Mouse (Mus musculus): ENCODE data around the gene Accsl.

Gene Accsl

DNA sequence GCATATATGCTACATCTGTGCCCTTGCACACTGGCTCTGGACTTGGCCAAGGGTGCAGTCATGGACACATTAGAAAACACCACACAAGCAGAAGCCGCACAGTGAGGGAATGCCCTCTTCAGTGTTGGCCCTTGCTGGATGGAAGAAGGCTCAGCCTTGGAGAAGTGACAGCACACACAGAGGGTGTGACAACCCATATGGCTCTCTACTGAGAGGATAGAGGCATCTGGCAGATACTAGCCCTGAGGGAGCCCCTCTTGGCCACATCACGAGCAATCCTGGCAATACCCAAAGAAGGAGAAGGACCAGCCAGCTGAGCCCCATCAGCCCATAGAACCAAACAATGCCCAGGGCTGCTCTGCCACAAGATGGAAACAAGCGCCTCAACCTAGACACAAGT lies 5.6 kb upstream of the Accsl start:
- no peak for DNase-seq (ENCODE audit: low read depth, low spot score)

DNA sequence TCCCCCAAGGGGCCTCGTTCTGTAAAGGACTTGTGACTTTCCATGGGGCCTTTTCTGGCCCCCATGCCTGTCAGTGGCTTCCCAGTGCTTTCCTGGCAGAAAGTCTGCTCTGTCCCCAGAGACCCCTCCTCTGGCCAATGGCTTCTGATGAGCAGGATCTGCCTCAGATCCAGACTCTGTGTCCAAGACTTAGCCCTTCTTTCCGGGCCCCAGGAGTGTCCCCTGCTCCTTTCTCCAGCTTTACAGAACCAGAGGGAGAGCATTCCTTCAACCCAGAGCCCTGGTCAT lies 5.2 kb upstream of the Accsl start:
- DNase-seq (ENCODE audit: low read depth, low spot score) = no peak

DNA sequence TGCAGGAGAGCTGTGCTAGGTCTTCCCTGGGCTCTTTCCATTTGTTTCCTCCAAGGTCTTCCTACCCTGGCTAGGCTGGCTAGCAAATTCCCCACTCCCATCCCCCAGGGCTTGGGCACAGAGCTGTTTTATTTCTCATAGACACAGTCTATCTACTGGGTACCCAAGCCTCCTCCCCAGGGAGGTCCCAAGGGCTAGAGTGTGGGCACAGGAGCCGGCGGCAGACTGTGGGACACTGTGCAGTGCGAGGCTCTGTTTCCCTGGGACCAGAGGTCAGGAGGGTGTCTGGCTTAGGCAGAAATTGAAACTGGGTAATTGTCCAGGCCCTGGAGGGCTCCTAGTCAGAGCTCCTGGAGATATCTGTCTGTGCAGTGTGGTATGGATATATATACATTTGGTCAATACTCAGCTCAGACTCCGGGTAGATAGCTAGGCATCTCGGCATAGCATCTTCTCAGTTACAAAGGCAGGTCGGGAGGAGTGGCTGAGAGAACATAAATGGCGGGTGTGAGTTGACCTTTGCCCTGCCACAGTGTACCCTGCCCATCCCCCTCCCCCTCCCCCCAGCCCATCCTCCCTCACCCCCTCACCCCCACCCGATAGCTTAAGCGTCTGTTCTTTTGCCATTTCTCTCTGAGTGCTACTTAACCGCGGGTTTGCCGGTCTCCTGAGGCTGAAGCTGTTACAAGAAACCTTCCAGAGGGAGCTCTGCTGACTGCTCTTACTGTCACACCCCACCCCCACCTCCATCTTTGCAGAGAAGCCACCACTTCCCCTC lies 4.7 kb upstream of the Accsl start:
- no peak for DNase-seq (ENCODE audit: low read depth, low spot score)

DNA sequence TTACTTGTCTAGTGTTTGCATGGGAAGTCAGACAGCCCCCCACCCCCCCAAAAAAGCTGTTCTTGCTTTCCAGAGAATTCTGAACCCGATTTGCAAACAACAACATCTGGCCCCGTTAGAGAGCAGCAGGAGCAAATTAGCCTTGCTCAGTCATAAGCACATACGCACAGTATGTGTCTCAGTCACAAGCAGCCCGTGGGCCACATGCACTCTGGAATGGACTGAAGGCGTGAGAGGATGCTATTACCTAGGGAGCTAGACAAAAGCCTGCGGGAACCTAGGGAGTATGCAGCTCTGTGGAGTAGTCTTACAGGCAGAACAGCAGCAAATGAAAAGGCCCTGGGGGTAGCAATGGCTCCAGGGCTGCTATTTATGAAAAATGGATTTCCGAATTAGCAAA lies 3.3 kb upstream of the Accsl start:
- no peak for DNase-seq (ENCODE audit: low read depth, low spot score)

DNA sequence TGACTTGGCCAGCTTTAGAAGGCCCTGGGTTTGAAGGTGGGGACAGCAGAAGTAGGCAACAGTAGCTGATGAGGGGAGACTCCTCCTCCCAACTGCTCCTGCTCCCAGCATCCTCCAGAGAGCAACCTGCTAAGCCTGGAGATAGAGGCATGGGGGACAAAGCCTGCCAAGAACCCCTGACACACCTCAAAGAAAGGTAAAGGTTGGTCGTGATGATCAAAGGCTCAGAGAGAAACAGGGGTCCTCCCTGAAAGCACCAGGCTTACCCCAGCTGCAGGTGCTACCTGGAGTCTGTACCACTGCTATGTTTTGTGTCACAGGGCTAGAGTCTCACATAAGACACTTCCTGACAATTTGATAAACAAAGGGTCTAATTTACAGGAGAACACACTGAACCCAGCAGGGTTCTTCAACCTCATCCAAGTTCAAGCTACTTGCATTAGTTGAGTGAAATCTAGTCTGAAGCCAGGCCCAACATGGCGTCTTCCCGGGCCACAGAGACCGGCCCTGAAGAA lies 2.5 kb upstream of the Accsl start:
- no peak for DNase-seq (ENCODE audit: low read depth, low spot score)

DNA sequence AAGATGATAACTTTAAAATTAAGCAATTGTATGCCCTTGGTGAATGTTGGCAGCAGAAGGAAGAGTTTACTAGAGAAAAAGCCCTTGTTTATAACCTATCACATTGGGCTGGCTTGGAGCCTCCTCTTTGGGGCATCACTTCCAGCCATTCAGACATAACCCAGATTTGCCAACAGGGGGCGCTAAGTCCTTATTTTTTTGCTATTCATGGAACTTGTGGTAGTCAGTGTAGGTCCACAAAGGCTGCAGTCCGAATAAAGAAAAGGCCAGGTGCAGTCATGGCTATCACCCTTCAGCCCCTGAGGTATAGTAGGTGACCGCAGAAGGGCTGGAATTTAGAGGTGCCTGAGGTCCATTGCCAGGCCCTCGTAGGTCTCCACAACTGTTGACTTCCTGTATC lies 1.9 kb upstream of the Accsl start:
- DNase-seq (ENCODE audit: low read depth, low spot score) = peak; percentile 77

DNA sequence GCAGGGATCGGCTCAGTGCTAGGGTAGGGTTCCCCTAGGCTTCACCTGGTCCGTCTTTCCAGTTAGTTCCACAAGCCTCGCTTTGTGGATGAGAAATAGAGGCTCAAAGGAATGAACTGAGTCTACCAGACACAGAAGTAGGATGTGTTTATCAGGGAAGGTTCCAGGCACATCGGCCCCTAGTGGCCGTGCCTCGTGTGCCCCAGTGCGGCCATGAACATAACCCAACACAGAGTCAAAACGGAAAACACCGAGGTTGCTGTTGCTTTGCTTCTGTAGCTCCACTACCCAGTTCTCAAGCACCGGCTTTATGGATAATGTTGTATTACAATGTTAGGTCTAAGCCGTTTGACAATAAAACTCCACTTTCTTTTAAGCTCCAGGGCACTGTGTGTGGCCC lies 391 bp downstream of the Accsl start:
- DNase-seq (ENCODE audit: low read depth, low spot score) = no peak

DNA sequence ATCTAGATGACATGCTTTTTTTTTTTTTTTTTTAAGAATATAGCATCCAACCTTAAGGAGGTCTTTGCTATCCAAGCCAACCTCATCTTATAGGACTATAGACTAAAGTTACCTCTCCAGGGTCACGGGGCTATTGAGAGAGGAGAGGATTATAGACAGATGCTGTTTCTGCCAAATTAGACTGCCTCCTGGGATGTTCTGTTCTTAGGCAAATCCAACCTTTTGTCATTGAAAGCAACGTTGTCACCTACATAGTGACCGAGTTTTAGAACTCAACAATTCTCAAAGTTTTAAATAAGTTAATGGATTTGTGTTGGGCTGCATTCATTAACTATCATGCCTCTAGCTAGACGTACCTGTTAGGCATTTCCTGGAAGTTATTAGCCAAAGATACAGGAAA lies 5.7 kb downstream of the Accsl start:
- DNase-seq (ENCODE audit: low read depth, low spot score) = no peak

DNA sequence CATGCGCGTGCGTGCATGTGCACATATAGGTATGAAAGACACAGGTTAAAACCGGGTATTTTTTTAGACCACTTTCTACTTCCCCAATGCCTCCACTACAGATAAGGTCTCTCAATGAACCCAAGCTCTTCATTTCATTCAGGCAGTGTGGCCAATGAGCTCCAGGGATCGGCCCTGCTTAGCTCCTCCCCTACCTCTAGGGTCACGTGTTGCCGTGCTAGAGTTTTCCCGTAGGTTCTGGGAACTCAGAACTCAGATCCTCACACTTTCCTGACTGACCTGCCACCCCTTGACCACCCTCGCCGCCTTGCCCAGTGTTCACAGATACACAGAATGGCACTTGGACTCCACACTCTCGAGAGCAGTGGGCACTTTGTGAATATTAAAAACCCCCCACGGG lies 10.1 kb downstream of the Accsl start:
- no peak for DNase-seq (ENCODE audit: low read depth, low spot score)

DNA sequence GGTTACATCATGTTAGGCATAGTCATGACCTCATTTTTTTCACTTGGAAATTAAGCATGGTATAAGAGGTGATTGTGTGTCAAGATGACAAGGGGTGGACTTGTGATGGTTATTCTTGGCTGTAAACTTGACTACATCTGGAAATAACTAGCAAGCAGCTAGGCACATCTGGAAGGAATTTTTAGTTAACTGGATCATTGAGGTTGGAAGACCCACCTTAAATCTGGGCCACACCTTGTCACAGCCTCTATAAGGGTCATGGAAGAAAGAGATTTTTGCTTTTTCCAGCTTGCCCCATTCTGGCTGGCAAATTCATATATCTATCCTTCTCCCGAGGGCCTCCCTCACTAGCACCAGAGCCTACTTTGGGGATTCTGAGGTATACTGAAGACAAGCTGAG lies 17.7 kb downstream of the Accsl start:
- DNase-seq (ENCODE audit: low read depth, low spot score) = peak; percentile 16

DNA sequence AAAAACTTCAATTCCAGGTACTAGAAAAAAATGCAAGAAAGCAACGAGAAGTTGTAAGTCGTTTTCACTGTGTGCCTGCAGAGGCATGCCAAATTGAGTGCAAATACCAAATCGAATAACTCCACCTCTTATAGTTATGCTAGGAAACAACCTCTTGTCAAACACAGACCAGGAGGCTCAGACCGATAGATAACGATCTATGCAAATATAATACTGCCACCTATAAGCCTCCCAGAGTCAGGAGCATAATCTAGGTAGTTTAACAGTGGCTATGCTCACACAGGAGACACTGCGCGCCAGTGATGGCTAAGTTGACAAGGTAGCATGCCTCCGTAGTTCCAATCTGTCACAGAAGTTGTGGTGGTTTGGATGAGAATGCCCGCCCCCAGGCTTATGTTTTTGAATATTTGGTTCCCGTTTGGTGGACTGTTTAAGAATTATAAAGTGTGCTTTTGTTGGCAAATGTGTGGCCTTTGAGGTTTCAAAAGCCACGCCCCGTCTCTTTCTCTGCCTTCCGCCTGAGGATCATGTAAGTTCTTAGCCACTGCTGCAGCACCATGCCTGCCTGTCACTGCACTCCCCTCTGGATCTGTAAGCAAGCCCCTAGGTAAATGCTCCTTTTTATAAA lies 18.5 kb downstream of the Accsl start:
- DNase-seq (ENCODE audit: low read depth, low spot score) = no peak

DNA sequence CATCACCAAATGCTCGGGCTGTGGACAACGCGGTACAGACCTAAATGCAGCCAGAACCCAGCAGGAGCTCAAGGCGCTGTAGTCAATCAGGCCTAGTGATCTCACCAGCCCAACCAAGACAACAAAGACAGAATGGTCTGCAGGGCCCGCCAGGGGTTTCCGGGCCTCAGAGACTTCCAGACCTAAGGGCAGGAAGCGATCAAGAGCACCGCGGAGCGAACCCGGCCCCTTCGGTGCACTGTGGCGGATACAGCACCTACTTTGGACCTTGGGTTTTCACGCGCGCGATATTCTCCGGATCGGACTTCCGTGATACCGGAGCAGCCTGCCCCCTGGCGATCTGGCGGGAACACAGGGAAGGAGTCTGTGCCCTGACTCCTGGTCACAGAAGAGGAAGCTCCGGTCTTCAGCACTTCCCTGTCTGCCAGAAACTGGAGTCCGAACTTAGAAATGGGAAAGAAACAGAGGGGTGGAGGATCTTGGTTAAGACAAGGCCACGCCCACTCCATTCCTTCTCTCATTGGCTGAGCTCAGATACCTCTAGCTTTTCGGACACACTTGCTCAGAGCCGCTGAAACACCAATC lies 19.4 kb downstream of the Accsl start, which contains the start of gene Accs:
Accs (minus strand) TSS at position 439 of the 585 bp plus-strand sequence.
- DNase-seq (ENCODE audit: low read depth, low spot score) = peak; percentile 88

DNA sequence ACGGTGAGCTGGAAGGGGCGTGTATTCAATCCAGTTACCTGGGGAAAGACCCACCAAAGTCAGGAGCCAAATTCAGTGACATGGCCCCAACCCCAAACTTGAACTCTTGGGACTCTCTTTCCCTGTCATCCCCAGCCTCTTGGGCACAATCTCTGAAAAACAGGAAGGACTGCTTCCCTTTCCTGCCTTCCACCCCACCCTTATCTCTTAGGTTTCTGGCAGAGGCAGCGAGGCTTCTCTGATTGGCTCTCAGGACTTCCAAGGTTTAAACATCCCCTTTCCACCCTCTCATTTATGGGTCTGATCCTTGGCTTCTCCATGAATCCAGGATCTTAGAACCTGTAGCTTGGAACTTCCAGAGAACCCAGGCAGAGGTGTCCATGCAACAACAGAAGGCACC lies 27.6 kb downstream of the Accsl start:
- DNase-seq (ENCODE audit: low read depth, low spot score) = no peak

DNA sequence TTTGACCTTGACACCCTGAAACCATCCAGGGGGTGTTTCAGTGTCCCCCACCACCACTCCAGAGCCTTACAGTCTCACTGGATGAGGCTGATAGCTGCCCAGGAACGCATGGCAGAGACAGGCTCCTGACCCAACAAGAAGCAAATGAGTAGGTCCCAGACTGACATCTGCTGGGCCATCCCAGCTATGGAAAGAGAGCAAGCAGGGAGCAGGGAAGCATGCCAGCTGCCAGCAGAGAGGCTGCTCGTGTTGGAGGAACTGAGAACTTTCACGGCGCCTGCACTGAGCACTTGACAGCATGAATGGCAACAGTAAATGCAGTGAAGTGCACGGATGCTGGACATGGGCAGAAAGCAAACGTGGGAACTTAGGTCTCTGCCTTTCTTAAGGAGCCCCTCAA lies 28.8 kb downstream of the Accsl start:
- DNase-seq (ENCODE audit: low read depth, low spot score) = no peak

DNA sequence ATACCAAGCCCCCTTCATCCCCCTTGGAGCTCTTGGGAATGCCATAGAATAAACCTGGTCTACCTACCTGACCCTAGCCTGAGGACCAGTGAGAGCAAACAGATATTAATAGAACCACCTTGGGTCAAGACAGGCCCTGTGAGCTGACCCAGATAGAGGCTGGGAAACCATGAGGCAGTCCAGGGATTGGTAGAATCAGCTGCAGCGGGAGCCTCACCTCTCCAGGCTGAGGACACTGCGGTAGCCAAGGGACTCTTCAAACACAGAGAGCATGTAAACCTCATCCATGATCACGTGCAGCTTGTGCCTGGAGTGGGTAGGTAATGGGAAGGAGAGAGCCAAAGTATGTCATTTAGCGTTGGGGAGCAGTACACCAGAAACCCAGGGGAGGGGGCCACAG lies 30.0 kb downstream of the Accsl start:
- DNase-seq (ENCODE audit: low read depth, low spot score) = no peak

DNA sequence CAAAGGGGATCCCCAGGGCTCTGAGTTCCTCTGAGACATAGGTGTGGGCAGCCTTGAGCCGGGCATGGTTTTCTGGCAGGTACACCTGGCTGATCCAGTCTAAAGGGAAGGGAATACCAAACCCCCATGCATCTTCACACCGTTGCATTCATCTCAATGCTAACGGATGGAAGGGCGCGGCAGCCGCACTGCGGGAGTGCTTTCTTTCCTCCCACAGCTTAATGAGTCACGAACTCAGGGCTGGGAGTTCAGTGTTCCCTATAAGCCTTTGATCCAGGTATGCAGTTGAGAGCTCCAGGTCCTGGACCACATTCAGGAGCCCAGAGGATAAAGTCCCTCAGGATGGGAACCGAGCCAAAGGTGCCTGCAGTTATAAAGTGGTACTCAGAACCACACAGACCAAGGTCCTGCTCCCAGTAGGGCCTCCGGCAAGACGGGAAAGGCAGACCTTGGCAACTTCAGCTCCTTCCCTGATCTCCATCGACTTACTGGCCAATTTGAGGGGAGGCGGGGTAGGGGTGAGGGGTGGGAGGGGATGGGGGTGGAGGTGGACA lies 32.6 kb downstream of the Accsl start:
- DNase-seq (ENCODE audit: low read depth, low spot score) = no peak

DNA sequence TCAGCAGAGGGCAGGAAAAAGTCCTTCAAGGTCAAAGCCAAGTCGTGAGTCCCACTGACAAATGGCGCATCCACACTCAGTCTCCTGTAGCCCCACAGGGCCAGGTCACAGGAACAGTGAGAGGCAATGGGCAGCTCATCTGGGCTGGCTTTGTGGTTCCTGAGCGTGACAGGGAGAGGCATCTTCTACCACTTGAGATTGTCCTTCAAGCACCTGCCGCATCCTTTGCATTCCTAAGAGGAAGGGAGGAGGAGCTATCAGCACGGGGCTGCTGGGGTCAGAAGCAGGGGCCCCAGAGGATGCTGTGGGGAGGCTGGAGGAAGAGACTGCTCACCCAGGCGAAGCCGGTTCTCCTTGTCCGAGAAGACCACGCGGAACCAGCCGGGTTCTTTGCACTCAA lies 33.4 kb downstream of the Accsl start:
- no peak for DNase-seq (ENCODE audit: low read depth, low spot score)

DNA sequence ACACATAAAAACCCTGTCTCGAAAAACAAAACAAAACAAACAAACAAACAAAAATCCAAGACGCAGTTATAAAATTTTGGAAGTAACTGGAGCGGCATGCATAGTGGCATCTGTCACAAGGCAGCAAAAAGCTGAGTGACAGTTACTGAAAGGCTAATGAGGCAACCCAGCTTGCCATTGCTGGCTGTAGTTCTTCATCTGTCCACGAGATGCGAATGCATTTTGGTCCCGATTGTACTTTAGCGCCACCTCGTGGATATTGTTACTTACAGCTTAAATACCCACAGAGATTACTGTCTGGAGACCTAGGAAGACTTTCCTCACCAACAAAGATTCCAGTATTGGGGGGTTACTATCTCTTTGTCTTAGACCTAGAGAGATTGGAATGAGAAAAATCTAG lies 45.4 kb downstream of the Accsl start:
- DNase-seq (ENCODE audit: low read depth, low spot score) = peak; percentile 96

DNA sequence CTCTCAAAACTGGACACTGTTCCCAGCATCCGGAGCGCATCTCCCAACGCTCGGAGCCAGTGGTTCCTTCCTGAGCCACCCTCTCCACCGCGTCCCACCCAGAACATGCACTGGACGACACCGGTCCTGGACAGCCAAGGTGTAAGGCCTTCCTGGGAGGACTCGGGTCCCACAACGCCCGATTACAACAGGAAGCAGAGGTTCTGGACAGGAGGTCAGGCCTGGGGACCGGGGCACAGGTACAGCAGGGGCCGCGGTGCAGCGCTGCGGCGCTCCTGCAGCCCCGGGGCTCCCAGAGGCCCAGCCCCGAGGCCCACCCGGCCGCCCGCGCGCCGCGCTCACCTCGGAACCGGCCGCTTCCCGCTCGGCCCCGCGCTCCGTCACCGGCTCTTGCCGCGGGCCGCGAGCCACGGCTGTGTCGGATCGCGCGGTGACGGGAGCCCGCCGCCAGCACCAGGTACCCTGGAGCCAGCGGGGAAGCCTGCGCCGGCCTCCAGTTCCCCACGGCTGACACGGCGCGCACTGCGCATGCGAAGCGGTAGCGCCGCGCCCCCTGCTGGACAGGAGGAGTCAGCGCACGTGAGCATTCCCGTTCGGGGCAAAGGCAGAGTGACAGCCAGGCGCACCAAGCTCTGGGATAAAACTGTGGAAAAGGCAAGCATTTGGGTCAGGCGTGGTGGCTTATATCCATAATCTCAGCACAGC lies 46.8 kb downstream of the Accsl start, which contains the start of gene Ext2:
Ext2 (minus strand) TSS at position 524 of the 705 bp plus-strand sequence.
- peak; percentile 92 for DNase-seq (ENCODE audit: low read depth, low spot score)

DNA sequence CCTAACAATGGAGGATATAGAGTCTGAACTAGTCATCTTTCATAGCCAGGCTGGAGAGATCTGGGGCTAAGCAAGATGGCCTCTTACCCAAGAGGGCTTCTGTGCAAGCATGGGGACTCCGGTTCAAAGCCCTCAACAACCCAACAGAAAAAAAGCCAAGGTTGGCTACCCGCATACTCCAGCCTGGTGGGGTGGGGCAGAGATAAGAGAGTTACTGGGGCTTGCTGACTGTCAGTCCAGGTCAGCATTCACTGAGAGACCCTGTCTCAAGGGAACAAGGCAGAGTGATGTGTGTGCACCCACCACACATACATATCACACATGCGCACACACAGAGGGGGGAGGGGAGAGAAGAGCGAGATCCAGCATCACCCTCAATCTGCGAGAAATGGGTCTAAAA lies 51.2 kb downstream of the Accsl start:
- DNase-seq (ENCODE audit: low read depth, low spot score) = no peak

DNA sequence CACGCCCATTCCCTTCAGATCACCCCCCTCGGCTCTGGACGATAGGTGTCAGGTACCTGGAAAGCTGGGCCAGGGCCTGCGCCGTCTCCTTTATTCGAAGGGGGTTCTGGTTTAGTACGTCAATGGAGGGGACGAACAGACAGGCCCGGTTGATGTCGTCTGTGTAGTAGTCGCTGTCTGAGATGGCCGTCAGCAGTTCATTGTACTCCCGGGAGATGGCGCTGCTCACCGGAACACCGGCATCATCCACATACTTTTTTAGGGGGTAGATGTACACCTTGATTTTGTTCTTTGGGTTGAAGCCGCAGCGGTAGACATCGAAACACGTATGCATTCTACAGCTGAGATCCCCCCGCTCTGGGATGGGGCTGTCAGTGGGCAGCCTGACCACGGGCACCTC lies 55.6 kb downstream of the Accsl start:
- no peak for DNase-seq (ENCODE audit: low read depth, low spot score)

DNA sequence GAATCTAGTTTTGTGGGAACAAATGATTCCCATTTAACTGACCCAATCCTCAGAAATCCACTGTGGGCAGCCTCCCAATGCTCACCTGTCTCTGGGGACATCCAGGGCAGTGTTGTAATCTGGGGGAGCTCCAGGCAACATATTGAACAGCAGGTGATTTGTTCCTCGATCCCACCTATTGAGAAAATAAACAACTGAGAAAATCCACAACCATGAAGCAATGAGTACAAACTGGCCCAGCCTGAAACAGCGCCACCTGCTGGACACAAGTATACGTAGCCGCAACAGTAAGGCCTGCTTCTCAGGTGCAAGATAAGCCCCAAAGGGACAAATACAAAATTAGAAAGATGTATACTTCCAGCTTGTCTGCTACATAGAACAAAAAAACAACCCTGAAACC lies 57.1 kb downstream of the Accsl start:
- peak; percentile 71 for DNase-seq (ENCODE audit: low read depth, low spot score)
